Mouse (Mus musculus) large intestine, adult 2 months (tissue): ENCODE measurements around the gene Edf1. TPM values are rescaled to one million over a fixed set of nuclear protein-coding genes. Genes with fewer than 3 reads are reported as not detected.
"Not testable (repeated sequence)": the region's sequence is repeated elsewhere in the genome, so short reads cannot be mapped to it uniquely, and the experiment has no call there.

Source experiments
- DNase-seq: peaks from one replicate; pipeline ENCODE4 v3.0.0-alpha.2; 2012; ENCODE audit warnings: low read depth, low spot score
- WGBS: fragments of 180-500 bp; shearing (Covaris S2); methylation state at CpG from one replicate; pipeline ENCODE4 v1.1.7; 2018; 5-methylcytosine and 5-hydroxymethylcytosine counted together
- polyA plus RNA-seq: library from polyadenylated mRNA; depleted of rRNA; stranded (reverse); fragments of >200 nt; gene quantifications from 2 replicates; pipeline ENCODE4 v1.2.3, GENCODE M21; 2012; rRNA removed

Edf1 gene
- polyA plus RNA-seq = 200 and 273 TPM in 2 replicates

DNA sequence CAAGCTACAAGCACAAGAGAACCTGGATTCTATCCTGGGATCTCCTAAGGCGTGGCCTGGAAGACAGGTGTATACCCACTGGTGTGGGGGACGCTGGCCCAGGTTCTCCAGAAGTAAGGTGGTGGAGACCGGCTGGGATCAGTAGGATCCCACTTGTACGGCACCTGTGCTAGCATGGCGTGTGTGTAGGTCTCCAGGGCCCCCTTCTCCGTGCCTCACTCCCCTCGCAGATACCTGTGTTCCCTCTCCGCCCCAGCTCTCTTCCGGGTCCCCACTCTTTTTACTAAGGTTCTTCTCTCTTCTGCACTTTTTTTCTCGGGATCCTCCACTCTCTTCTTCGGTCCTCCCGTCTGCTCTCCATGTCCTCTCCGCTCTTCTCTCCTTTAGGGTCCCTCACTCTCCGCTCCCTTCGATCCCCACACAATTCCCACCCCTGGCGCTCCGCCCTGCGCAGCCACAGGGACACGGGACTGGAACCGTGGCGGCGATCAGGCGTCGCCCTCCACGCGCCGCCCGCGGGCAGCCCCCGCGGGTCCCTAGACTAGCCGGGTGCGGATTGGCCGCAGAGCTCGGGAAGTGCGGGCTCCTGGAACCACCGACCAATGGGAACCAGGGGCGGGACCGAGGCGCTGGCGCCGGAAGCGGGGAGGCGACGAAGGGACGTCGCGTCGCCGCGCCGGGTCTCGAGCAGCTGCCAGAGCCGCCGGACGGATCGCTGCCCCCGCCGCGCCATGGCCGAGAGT is at the start of gene Edf1:
TSS of gene Edf1 (plus strand) at position 627 of the 743 bp plus-strand sequence.
- peak; percentile 86 for DNase-seq
- WGBS = under 1% methylated on average over 61 of the region's 61 CpGs

DNA sequence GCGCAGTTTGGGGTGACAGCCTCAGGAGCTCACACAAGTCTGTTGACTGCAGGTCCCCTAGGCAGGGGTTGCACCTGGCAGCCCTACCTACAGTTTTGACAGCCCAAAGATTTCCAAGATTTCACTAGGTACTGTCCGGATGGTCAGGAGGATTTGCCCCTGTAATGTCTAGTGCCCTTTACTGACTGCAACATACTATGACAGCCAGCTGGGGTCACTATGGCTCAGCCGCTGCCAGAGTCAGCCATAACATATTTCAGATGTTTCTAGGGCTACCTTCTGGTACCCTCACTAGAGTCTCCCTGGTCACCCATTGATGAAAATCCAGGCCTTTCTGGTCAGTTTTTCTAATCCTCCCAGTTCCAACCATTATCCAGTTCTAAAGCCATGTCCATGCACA is 47.7 kb upstream of the Edf1 start:
- DNase-seq = no peak
- 70% methylated on average over 3 of the region's 3 CpGs for WGBS

DNA sequence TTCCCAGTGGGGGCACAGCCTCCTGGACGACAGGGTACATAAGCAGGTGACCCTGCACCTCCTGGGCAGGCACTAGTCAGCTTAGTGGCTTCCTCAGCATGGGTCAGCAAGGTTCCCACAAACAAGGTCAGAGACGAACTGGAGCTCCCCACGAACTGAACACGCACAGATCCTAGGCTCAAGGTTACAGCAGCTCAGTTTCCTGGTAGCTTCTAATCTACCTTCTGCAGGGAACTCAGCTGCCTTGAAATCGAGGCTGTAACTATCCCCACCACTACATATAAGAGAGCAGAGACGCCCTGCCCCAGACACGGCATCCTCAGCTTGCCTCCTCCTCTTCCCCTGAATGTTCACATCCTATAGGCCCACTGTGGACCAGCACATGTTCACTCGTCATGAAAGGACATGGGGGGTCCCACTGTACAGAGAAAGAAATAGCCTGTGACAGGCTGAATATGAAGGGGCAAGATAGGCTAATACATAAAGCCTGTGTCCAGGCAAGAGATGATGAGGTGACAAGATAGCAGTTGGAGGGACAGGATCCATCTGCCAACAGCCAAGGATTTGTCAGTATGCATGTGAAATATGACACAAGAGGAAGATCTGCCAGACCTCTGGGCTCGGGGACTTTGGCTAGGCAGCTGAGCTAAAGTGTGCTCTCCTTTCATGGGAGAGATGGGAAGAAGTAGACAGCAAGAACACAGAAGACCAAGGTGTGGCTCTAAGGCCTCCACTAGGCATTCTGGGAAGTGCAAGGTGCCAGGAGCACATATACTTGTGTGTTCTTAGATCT is 30.9 kb upstream of the Edf1 start:
- DNase-seq = no peak
- WGBS = 82% methylated on average over 9 of the region's 9 CpGs

DNA sequence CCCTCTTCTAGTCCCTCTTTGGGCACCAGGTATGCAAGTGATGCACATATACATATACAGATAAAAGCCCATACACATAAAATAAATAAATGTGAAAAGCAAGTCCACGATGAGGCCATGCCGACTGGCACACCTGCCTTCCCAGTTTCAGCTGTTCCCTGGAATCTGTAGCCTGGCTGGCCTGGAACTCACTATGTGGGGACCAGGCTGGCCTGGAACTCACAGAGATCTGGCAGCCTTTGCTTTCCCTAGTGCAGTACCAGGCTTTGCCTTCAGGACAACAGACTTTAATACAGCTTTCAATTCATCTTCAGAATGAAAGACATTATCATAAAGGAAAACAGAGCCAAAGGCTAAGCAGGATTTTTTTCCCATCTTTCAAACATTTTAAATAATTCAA is 23.9 kb upstream of the Edf1 start:
- WGBS = 60% methylated on average over 2 of the region's 2 CpGs
- no peak for DNase-seq

DNA sequence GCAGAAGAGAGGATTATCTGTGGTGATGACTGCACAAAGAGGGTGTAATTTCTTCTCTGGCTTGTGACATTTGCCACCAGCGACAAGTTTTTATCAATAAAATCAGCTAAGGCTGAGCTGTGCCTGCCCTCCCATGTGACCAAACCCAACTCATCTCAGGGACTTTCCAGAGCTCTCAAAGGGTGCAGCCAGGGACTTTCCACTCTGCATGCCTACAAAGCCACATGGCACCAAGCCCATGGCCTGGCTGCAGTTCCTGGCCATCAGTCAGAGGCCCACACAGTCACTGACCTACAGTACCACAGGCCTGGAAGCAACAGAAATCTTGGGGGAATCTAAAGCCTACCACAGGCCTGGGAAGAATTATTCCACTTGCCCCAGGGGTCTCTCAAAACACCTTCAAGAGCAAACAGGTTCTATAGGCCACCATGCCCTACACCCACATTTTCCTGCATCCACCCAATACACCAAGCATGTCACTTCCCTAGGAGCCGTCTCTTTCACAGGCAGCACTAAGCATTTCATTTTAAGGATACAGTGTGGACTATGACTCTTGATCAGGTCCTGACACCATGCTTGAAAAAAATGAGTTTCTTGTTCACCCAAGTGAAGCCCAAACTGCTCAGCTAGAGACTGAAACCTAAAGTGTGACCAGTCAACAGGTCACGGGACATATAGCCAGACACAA is 23.3 kb upstream of the Edf1 start:
- WGBS = 37% methylated on average over 3 of the region's 3 CpGs
- DNase-seq = no peak

DNA sequence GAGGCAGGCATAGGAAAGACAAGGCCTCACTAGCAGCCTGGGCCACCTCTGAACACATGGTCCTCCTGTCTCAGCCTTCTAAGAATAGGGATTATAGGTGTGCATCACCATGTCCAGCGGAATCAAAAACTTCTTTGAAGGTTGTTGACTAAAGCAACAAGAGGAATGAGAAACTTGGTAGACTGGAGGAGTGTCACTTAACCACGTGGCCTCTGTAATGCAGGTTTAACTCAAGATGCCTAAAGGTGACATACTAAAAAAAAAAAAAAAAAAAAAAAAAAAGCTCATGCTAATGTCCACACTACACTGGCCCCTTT is 22.8 kb upstream of the Edf1 start:
- 80% methylated on average over 2 of the region's 2 CpGs for WGBS
- DNase-seq = no peak

DNA sequence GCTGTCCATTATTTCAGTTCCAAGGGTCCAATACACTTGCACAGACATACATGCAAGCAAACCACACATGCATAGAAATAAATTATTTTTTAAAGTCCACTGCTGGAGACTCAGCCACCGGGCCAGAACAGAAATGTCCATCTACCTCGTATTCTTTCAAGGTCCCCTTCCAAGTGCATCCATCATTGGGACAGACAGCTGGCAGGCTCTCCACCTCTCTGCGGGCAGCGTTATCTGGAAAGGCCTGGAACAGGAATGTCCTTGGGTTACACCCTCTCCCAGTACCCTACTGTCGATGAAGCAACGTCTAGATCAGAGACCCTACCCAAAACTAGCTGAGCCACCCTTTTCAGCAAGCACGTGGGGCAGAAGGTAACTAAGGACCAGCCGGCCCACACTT is 21.1 kb upstream of the Edf1 start:
- 89% methylated on average over 8 of the region's 8 CpGs for WGBS

DNA sequence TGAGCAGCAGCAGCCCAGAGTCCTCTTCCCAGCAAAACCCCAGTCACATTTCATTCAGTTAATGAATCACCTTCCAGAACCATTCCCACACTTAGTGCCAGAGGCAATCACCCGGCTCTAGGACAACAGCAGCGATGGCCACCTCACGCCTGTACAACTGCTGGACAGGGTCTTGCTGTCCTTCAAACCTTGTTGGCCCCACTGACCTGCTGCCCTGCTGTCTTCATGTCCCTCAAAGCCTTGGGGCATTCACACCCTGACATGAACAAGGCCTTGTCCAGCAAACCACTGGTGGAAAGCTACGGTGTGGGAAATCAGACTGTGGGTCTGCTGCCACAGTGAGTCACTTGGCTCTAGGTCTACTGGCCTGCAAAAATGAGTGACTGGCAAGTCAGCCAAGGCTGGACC is 17.1 kb upstream of the Edf1 start:
- 86% methylated on average over 4 of the region's 4 CpGs for WGBS
- no peak for DNase-seq

More for the DNA sequence above, 21.1 kb upstream of the Edf1 start:
- no peak for DNase-seq

DNA sequence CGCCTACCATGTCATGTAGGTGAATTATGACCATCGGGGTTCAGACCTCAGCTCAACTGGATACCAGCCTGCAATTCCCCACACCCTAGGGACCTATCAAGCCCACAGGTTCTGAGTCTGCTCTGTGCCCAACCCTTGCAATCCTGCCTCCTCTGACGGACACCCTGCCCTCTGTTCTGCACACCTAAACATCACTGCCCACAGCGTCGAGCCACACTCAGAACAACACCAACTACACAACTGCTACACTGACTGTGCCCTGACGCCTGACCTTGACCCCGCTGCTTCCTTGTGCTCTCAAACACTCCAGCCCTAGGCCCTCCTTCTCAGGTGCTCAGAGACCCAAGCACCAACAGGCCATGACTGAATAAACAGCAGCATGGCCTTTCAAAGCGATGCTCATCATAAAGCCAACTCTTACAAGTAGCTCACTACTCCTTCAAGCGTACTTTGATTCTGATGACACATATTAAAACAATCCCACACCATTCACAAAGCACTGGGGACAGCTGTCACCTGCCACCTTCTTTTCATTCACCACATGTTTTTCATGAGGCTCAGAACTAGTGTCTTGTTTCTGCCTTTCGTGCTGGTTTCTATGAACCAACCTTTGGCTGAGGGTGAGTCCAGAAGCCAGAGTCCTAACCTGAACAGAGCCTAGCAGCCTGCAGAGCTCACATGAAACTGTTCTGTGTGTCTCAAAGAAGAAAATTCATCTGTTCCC is 15.8 kb upstream of the Edf1 start:
- 68% methylated on average over 10 of the region's 10 CpGs for WGBS

DNA sequence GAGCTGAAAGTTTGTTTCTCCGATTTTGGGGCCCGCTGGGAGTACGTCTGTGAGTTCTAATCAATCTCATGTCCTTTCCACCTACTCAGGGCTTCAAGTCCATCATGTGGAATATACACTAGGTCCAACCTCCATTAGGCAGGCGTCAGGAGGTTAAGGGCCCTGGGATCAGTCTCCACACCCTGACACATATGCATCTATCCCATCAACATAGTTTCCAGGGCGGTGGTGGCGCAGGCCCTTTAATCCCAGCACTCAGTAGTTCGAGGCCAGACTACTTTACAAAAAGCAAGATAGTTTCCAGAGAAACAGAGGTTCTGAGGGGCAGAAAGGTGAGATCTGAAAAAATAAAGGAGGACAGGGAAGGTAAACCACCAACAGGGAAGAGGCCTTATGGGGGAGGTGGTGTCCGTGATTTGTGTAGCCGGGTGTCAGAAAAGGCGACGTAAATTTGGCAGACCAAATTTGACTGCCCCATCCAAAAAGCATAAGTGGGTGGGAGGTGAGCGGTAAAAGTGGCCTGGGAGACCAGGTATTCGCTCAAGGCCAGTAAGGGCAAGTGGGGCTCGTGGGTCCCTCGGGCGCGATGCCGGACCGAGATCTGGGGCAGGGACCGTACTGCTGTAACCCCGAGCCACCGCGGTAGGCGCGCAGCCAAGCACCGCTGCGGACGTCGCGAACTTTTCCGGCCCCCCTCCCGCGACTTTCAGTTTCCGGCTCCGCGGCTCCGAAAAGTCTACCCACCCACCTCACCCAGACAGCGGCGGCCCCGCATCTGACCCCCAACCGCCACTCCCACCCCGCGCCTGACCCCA is 11.4 kb upstream of the Edf1 start:
- DNase-seq = no peak
- WGBS = 4% methylated on average over 43 of the region's 43 CpGs

More for the DNA sequence above, 15.8 kb upstream of the Edf1 start:
- DNase-seq = no peak

DNA sequence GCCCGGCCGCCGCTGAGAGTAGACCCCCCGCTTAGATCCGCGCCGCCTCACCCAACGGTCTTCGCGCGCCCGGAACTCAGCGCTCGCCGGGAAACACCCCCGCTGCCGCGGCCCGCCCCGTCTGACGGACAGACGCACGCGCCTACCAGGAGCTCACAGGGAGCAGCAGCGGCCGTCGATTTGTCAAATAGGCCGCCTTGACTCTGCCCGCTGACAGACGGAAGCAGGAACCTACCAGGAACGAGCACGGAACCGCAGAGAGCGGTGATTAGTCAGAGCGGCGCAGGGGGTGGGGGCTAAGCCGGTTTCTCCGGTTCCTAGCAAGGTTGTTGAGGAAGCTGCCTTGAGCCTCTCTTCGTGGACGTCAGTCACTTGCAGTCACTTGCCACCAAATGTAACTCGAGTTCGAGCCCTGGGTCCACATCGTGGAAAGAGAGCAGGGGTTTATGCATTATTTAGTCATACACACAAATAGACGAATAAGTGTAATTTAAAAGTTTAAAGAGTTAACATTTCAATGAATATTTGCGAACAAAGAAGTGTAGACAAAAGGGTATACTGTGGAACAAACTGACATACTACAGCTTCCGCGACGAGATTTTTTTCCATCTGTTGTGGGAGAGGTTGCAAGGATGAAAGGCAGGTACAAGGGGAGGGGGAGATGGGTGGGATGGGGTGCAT is 10.7 kb upstream of the Edf1 start, which contains the start of gene Traf2:
TSS of gene Traf2 (minus strand) at position 130 of the 681 bp plus-strand sequence.
- WGBS = 3% methylated on average over 48 of the region's 48 CpGs
- DNase-seq = peak; percentile 92

DNA sequence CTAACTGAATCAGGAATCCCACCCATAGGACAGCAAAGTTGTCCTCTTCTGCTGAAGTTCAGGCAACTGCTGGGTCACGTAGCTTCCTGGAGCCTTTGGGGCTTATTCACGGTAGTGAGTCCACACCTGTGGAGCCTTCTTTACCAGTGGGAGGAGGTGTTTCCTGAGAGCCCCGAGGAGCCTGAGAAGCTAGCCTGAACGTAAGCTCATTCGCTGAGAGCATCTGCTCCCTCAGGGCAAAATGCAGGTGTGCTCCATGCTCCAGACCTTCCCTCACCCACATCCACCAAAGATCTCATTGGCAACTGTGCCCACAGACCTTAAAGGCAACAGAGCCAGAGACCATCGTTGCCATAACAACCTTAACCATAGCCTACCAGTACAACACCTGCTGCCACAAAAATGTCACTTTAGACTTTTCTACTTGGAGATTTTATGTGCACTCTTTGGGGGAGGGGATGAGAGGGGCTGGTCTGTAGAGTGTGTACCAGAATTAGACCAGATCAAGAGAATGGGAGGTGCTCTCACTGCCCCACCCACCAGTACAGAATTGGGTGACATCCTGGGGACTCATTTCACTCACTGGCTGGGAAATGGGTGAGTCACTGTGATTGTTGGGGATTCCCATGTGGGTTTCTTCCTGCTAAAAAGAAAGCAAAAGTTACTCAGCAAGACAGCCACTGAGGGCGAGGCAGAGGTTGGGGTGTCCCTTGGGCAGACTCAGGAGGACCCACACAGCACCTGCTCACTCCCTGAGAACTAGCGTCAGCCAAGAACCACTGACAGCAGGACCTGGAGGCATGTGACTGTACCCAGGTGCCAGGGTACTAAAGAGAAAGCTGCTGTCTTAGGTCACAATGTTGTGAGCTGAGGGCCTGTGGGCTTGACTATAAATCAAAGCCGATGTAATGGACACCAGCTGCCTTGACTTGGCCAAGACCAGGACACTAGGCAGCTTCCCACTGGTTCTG is 8.3 kb upstream of the Edf1 start:
- DNase-seq = no peak
- WGBS = 46% methylated on average over 9 of the region's 9 CpGs

DNA sequence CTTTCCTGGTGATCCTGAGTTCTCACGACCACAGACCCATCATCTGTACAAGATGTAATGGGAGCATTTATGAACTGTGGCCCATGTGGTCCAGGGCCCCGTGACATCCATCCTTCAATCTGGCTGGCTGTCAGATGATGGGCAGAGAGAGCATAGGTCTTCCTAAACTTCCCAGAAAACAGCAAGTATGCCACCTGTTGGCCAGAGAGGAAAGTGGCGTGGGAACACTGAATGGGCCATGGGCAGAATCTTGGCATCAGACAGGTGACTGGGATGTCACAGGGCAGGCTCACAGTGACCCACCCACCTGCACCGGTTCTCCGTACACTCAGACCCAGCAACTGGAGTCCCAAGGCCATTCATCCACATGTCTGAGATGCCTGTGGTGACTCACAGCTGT is 6.5 kb upstream of the Edf1 start:
- WGBS = 18% methylated on average over 5 of the region's 5 CpGs
- no peak for DNase-seq

DNA sequence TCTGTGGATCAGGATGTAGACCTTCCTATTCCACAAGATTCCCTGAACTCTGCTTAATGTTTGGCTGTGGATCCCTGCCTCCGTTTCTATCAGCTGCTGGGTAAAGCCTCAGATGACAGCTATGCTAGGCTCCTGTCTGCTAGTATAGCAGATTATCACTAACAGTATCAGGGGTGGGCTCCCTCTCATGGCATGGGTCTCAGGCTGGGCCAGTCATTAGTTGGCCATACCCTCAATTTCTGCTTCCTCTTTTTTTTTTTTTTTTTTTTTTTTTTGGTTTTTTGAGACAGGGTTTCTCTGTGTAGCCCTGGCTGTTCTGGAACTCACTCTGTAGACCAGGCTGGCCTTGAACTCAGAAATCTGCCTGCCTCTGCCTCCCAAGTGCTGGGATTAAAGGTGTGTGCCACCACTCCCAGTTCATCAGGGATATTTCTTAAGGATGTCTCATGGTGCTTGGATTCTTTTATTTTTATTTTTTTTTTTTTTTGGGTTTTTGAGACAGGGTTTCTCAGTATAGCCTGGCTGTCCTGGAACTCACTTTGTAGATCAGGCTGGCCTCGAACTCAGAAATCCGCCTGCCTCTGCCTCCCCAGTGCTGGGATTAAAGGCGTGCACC is 4.4 kb upstream of the Edf1 start:
- 84% methylated on average over 4 of the region's 4 CpGs for WGBS
- DNase-seq = not testable (repeated sequence)

DNA sequence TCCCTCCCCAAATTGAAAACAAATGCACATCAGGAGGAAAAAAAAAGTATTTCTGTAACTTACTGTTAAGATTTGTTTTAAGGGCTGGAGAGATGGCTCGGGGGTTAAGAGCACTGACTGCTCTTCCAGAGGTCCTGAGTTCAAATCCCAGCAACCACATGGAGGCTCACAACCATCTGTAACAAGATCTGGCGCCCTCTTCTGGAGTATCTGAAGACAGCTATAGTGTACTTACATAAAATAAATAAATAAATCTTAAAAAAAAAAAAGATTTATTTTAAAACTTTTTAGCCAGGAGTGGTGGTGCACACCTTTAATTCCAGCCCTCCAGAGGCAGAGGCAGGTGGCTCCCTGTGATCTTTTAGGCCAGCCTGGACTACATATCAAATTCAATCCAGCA is 2.2 kb upstream of the Edf1 start:
- WGBS = 59% methylated on average over 2 of the region's 2 CpGs
- DNase-seq = not testable (repeated sequence)

DNA sequence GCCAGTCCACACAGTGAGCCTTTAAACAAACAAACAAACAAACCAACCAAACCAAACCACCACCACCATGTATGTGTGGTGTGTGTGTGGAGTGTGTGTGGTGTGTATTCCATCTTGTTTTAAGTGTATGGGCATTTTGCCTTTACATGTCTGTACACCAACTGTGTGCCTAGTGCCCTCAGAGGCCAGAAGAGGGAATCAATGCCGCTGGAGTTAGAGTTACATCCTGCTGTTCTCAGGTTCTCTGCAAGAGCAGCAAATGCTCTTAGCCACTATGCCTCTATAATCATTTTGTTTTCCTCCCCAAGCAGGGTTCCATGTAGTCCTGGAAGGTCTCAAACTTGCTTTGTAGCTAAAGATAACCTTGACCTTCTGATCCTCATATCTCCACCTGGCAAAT is 1.4 kb upstream of the Edf1 start:
- no peak for DNase-seq
- WGBS = 59% methylated on average over 1 of the region's 1 CpGs

DNA sequence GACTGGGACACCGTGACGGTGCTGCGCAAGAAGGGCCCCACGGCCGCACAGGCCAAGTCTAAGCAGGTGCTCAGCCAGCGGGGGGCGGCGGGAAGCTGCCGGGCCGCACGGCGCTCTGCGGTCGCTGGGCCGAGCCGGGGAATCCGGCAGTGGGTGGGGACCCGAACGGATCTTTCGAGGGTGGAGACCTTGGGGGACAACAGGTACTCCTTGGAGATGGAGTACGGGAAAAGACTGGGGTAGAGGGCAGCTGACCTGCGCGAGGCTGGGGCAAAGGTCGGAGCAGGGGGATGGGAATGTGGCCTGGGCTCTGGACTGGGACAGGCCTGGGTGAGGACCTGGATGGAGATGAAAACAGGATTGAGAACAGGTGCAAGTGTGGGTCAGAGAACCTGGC is 315 bp downstream of the Edf1 start:
- no peak for DNase-seq
- under 1% methylated on average over 24 of the region's 24 CpGs for WGBS
